Mouse (Mus musculus) right cerebral cortex, postnatal 14 days (tissue): ENCODE measurements around the gene Cuedc1.

Experiments
- DNase-seq: peaks from one replicate; pipeline ENCODE4 v3.0.0; 2022

The Cuedc1 gene

DNA sequence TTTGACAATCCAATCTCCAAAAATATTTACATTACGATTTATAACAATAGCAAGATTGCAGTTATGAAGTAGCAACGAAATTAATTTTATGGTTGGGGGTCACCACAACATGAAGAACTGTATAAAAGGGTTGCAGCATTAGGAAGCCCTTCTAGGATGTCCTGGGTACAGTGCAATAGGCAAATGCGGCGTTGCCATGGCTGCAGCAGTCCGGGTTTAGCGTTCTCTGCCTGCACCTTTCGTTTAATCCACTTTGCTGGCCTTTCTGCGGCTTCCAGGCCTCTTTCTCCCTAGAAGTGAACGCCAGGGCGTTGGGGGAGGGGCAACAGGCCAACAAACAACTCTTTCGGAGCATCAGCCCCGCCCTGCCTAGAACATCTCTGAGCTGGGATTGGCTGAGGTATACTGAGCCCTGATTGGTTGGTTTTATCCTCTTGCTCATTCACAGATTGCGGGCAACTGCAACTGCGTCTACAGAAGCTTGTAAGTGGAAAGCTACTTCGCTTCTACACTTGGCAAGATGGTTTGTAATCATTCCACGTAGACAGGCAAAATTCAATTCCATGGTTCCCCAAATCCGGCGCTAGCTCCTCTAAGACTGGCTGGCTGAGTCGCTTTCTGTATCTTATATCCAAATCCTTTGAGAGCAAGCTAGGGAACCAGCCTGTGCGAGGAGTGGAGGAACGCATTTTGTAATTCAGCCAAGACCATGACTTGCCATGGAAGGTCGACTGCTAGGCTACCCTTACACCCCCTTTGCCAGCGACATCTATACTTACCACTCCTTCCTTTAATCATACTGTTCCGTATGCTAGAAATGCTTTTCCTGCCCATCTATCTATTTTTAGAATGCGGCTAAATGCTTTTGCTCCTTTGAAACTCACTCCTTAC, 10.9 kb upstream of the Cuedc1 start:
- peak; percentile 86 for DNase-seq

DNA sequence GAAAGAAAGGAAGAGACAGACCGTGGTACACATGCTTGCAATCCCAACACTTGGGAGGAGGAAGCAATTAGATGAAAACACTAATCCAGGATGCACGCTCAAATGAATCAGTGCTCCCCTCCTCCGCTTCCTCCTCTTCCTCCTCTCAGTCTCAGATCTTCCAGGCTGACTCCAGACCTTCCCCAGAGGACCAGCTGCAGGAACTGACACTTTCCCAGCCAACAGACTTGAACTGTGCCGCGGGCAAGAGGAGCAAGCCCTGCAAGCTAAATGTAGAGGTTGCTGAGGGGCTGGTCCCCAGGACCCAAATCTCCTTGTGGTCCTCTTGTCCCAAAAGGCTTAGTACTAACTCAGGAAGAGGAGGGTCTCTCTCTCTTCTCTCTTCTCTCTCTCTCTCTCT, 8.7 kb upstream of the Cuedc1 start:
- DNase-seq: no peak

DNA sequence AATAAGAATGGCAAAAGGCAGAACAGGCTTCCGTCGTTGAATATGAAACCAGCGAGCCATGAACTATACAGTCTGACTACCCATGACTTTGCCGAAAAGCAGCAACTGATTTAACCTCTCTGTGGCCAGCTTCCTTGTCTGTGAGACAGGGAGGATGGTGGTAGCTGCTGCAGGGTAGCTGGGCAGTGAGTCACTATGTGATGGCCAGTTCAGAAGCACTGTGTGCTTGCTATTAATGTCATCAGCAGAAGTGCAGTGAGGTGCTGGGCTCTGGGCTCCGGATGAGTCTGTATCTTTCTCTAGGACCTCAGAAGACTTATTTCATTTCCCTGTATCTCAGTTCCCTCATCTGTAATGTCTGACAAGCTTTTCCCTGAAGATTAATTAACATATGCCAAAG, 7.6 kb upstream of the Cuedc1 start:
- no peak for DNase-seq

DNA sequence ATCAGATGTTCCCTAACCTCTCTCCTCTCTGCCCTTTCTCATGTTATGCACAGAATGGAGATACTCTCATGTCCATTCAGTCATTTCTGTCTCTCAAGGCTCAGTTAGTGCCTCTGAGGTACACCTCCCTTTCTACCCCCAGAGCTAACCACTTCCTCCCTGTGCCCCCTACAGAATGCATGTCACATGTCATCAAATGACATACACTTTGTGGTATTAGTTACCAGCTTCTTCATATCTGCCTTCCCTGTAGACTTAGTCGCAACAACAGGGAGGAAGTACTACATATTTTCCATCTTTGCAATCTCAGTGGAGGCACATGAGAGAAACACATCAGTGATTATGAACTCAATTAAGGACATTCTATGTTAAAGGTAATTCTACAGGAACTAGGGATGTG, 5.9 kb upstream of the Cuedc1 start:
- no peak for DNase-seq

DNA sequence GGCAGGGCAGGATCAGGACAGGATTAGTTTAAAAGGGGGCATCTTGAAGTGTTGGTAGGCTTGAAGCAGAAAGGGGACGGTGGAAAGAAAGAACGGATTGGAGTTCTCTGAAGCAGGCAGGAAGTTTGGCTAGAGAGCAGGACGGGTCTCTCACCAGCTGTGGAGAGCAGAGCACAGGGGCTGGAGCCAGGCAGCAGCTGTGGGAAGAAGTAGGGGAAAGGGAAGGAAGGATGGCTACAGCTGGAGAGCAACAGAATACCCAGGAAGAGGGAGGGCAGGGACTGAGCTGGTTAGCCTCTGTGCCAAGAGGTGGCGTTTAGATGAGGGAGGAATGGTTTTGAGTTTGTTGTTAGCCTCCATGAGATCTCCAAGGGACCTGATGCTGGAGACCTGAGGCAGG, 685 bp upstream of the Cuedc1 start:
- no peak for DNase-seq

DNA sequence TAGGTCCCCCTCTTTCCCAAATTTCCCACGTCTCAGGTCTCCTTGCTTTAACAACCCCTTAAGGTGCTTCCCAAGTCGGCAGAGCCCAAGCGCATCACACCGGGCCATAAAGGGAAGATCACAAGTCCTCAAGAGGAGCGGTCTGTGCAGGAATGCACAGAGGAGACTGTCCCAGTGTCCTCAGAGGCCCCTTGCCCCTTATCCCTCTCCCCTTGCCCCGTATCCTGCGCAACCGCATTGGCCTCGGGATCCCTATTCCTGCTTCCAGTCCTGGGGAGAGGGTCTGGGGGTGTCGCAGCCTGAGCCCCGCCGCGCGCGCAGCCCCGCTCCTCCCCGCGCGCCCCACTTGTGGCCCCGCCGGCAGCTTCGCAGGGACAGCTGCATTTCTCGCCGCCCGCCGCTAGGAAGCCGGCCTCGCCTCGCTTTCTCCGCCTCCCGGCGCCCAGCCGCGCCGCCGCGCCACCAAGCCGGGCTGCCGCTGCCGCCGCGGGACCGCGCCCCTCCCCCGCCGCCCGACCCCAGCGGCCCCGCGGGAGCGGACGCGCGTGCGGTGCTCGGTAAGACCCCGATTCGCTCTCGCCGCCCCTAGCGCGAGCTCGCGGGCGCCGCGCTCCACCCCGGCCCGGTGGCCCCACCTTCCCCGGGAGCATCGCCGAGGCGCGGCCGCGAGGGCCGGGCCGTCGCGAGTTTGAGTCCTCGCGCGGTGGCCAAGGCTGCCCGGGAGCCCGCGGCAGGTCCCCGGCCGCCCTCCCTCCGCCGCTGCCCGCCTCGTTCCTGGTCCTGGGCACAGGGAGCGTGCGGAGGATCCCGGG, 1.1 kb downstream of the Cuedc1 start:
- DNase-seq: peak; percentile 77

DNA sequence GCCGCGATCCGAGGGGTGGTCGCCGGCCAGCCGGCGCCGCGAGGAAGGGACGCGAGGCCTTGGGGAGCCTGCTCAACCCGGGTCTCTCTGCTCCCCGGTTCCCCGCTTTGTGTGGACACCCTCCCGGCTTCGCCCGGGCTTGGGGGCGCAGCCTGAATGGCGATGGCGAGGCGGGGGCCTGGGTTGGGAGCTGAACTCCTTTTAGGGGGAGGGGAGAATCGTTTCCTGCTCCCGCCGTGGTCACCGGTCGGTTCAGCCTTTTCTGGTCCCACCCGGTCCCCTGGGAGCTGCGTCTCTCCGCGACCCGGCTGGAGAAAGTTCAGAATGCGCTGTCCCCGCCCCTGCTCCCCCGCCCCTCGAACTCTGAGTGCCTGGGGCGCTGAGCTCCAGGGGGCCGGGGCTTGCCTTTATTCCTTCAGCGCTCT, 1.8 kb downstream of the Cuedc1 start:
- peak; percentile 25 for DNase-seq

DNA sequence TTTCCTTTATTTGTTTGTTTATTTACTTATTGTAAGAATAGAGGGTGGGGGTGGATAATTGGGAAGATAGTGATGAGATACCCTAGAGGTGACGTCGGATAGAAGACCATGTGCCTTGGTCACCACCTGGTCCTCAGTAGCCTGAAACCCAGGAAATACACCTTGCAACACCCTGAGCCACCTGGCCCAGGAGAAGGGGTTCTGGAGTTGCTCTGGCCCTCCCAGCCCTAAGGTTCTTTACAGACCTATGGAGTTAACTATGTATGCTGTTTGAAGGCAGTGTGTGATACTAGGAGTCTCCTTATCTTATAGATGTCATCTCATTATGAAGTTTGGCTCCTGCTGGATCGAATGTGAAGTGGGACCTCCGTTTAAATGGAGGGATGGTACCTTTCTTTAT, 2.3 kb downstream of the Cuedc1 start:
- DNase-seq: no peak

DNA sequence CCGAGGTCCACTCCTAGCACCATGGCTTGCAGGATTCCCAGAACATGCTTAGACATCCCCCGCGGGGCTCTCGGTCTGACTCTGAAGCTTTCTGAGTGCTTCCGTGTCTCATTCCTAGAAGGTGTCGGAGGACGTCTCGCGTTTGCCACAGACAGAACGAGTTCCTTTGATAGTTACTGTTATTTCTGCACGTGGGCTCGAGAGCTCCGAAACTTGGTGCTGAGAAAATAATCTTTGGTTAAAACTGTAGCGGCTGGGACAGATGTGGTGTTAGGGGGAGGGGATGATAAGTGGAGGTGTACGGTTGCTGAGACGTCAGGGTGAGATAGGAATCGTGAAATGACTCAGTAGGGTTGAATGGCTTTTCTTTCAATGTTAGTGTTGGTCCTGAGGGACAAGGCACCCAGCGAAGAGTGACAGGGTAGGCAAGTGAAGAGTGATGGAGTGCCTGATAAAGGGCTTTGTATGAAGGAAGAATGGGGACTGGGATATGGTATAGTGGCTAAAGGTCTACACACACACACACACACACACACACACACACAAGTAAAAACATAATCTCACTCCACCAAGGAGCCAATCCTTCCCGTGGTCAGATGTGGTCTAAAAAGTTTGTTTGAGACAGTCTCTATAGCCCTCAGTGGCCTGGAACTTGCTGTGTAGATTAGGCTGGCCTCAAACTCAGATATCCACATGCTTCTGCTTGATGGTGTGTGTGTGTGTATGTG, 5.5 kb downstream of the Cuedc1 start:
- no peak for DNase-seq

DNA sequence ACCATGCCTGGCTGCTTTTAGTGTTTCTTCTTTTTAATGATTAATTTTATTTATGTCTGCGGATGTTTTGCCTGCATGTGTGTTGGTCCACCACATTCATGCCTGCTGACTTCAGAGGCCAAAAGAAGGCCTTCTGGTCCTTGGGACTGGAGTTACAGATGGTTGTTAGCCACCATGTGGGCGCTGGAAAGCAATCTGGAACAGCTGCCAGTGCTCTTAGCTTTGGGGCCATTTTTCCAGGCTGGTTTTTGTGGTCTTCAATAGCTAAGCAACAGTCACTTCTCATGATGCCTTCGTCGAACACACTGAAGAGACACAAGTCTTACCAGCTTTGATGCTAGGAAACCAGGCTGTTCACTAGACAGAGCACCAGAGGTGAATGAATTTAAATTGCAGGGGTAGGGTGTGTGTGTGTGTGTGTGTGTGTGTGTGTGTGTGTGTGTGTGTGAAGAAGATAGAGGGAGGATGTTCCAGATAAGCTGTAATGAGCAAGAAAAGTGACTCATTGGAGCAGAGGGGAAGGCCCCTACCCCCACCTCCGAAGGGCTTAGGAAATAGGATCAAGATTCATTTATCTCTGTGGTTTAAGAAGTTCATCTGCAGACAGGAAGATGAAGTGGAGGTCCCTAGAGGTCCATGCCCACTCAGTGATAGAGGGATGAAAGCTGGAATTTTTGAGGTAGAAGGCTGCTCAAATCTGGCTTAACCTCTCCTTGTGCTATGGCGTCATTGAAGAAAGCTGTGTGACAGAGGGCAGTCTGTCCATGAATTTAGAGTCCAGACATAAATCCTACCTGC, 7.8 kb downstream of the Cuedc1 start:
- no peak for DNase-seq

DNA sequence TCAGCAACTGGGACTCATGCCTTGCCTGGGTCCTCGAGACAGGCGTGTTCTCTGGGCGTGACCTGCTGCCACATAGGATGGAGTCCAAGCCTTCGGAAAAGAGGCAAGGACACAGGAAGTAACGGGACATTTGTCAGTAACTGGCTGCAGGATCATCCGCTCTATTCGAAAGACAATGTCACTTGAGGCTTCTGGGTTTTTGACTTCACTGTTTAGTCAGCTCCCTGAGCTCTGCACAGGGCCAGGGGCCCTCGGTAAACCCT, 8.4 kb downstream of the Cuedc1 start:
- DNase-seq: no peak

DNA sequence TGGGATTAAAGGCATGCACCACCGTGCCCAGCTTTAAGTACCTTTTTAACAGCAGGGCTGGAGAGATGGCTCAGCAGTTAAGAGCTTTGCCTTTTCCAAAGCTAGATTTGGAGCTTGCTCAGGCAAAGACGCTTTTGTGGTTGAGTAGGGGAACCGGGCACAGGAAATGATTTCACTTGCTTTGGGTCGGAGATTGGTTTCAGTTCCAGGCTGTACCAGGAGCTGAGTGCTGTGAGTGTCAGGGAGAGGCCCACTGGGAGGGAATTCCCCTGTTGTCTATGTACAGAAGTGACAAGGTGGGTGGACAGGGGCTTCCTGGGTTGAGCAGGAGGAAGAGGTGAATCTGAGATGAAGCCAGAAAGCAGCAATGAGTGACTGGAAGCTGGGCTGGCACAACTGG, 9.5 kb downstream of the Cuedc1 start:
- no peak for DNase-seq

DNA sequence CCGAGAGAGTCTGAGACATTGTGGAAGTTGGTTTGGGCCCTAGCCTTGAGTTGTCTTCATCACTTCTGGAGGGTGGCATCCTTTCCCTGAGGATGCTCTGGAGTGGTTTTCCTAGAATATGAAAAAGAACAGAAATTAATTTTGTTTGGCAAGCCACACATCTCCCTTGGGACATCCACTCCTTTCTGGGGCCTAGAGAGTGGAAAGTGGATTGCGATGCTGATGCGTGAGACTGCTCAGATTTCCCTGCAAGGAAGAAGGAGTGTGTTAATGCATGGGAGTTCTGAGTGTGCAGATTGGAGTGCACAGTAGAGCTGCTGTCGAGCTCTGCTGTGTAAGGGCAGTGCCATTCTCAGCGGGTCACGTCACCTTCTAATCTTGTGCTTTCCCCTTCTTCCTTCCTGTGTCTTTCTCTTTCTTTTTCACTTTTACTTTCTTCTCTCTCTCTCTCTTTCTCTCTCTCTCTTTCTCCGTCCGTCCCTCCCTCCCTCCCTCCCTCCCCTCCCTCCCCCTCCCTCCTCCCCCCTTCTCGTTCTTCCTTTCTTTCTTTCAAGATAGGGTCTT, 12.3 kb downstream of the Cuedc1 start:
- no peak for DNase-seq

DNA sequence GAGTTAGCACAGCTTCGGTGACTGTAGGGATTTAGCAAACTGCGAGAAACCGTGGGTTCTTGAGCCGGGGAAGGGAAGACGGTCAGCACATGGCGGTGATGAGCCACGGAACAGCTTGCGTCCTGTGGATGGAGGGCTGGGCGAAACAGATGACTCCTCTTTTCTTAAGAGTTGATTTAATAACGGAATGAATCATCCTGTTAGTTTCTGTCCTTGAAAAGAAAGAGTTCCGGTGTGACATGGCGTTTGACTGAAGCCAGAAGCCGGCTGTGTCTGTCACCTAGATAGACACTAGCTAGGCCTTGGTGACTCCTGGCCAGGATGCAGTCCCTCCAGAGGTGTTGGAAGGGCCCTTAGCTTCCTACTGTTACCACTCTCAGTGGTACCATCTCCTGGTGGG, 14.2 kb downstream of the Cuedc1 start:
- no peak for DNase-seq

DNA sequence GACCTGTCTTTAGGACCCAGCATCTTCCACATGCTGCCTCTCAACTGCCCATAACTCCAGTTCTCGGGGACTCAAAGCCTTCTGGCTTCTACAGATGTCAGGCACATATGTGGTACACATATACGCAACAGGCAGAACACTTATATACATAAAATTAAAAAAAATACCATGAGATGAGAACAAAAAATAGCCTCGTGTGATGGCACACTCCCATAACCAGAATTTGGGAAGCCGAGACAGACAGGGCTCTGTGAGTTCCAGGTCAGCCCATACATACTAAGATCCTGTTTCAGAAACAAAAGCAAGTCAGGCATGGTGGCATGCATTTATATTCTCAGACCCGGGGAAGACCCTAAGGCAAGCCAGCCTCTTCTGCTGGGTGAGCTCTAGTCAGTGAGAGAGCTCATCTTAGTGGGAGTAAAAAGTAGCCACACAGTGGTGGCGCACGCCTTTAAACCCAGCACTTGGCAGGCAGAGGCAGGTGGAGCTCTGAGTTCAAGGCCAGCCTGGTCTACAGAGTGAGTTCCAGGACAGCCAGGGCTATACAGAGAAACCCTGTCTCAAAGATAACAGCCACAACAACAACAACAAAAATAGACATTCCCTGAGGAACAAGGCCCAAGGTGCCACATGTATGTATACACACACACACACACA, 14.9 kb downstream of the Cuedc1 start:
- no peak for DNase-seq

DNA sequence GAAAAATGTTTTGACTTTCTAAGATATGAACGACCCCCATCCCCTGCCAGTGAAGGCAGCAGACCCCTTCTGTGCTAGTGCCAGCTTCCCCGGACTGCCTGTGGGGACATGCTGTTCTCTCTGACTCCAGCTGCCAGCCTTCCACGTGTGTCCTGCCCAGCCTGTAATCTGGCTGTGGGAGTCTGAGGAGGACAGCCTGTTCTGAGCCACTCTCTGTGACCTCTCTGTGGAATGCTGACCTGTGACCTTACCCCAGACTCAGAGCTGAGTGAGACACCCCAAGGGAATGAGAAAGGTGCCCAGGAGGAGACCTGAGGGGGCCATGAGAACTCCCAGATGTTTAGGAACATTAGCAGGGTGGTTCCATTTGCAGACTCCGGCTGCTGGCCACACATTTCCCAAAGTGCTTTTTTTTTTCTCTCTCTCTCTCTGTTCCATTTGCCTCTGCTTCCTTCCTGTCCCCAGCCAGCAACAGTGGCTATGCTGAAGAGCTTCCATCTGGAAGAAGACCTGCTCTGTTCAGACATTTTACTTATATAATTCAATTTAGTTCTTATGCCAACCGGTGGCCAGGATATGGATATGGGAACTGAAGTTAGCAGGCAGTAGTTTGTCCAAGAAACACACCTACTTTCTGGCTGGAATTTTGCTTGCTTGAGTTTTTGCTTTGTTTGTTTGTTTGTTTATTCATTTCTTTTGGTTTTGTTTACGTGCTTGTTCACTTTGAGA, 15.8 kb downstream of the Cuedc1 start:
- no peak for DNase-seq

DNA sequence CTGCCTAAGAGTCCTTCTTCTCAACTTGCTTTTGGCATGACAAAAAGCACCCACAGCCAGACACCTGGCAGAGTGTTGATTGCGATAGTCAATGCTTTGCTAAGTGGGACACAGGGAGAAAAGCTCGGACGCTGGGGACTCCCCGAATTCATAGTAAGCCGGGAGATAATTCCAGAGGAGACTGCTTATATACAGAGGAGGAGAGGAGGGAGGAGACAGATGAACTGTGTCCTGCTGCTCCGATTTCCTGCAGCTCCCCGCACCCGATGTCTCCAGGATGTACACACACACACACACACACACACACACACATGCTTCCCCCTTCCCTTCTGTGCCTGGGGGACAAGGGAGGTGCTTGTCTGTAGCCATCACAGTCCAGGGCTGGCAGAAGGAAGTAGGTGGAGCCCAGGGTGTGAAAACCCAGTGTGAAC, 17.0 kb downstream of the Cuedc1 start:
- no peak for DNase-seq

DNA sequence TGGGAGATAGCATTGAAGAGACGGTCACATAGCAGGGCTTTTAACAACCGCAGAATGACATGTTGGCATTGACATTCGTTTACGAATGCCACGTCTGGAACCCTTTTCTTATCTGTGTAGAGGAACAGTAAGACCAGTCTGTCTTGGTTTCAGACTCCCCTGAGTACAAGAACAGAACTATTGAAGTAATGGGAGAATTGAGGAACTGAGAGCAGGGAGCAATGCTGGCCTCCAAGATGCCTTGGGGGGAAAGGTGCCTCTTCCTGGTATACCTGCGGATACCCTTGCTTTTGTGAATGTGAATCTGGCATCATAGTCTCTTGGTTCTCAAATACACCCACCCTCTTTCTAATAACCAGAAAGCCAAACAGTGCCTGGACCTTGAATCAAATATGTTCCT, 18.7 kb downstream of the Cuedc1 start:
- DNase-seq: no peak

DNA sequence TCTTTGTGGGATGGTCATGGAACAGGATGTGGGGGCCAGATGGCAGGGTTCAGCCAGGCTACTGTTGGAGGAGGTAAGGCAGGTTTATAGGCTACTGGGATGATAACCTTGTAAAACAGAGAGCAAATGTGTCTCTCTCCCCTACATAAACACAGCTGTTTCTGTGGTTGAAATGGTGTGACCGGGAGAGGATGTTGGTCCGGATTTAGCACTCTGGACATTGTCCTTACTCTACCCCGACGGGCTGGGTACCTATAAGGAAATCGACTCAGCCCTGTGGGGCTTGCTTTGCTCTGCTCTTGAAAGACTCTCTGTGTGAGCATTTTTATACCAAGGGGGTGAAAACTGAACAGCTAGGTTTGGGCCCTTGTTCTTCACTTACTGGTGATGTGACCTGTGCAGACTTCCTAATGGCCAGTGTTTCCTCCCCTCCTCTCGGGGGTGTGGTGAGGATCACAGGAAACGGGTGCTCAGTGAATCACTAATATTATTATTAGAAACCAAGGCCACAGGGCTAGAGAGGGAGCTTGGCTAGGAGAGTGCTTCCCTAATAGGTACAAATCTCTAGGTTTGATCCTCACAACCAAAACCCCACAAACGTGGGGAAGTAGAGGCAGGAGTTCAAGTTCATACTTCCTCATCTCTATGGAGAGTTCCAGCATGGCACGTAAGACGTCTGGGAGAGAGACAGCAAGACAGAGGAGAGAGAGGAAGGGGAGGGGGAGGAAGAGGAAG, 19.7 kb downstream of the Cuedc1 start:
- no peak for DNase-seq

DNA sequence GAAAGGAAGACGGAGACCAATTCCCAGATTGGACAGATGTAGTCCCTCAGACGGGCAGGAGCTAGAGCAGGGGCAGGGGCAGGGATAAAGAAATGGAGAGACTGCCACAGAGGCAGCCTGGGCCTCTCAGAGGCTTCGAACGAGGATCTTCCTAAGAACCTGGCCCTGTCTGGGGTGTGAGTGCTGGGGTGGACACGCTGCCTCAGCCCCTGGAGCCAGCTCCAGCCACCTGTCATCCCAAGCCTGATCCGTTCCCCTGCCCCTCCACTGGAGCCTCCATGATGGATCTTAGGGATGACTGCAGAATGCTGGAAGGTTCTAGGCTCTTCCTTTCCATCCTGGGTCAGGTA, 20.2 kb downstream of the Cuedc1 start:
- no peak for DNase-seq
